In genomic region chr6:13609353-13610140, GRCm38 (mm10) we compare ENCODE assay signal across 20 mouse cellular contexts. TPM values are rescaled to one million over a fixed set of nuclear protein-coding genes. Genes with fewer than 3 reads are reported as not detected.
DNase-seq lines count a peak whose midpoint lies in the region; ATAC-seq and TF ChIP-seq lines count a peak whose summit lies in the region.
"Had no signal": no experiment of that assay in that cellular context is flagged by ENCODE, and none has a peak within 500 bp of the region (broad histone marks: within the 10 kb centered on the region; RNA-seq: fewer than 3 reads in every experiment).

No protein-coding gene starts in this region.

- no peaks in the 10 kb centered on the region for H3K9me3 ChIP-seq in hindbrain, embryonic 10.5 days
- H3K9me3 ChIP-seq in hindbrain, embryonic 12.5 days (replicated peaks) = no peaks in the 10 kb centered on the region
- H3K9me3 ChIP-seq in midbrain, embryonic 10.5 days (replicated peaks) = no peaks in the 10 kb centered on the region
- no peaks in the 10 kb centered on the region for H3K9me3 ChIP-seq in midbrain, embryonic 11.5 days (ENCODE audit: control insufficient read depth, low read length)
- H3K9me3 ChIP-seq: embryonic facial prominence, embryonic 13.5 days had no signal

- H3K4me1 ChIP-seq in hindbrain, embryonic 10.5 days (replicated peaks) = peaks cover 22% of the 10 kb centered on the region
- peaks cover 10% of the 10 kb centered on the region for H3K4me1 ChIP-seq in hindbrain, embryonic 12.5 days
- peaks cover 36% of the 10 kb centered on the region for H3K4me1 ChIP-seq in midbrain, embryonic 10.5 days
- H3K4me1 ChIP-seq in midbrain, embryonic 11.5 days (ENCODE audit: control insufficient read depth, insufficient read depth, low read length) = peaks cover 14% of the 10 kb centered on the region

- peak overlapping the region; percentile 50 for H3K27ac ChIP-seq in hindbrain, embryonic 10.5 days
- no peak overlapping the region for H3K27ac ChIP-seq in hindbrain, embryonic 12.5 days
- peak overlapping the region; percentile 49 for H3K27ac ChIP-seq in midbrain, embryonic 10.5 days (replicated peaks)
- H3K27ac ChIP-seq in midbrain, embryonic 11.5 days (ENCODE audit: low read depth, low read length) = no peak overlapping the region
- no peak overlapping the region for H3K27ac ChIP-seq in left cerebral cortex, adult 2 months
- H3K27ac ChIP-seq: embryonic facial prominence, embryonic 13.5 days; gastrocnemius, adult 2 months; macrophage had no signal

- no peak overlapping the region for H3K4me3 ChIP-seq in hindbrain, embryonic 10.5 days
- no peak overlapping the region for H3K4me3 ChIP-seq in hindbrain, embryonic 12.5 days
- no peak overlapping the region for H3K4me3 ChIP-seq in midbrain, embryonic 10.5 days
- no peak overlapping the region for H3K4me3 ChIP-seq in midbrain, embryonic 11.5 days (ENCODE audit: low read depth, low read length)
- no peak overlapping the region for H3K4me3 ChIP-seq in left cerebral cortex, adult 2 months
- H3K4me3 ChIP-seq: embryonic facial prominence, embryonic 13.5 days; gastrocnemius, adult 2 months had no signal

- H3K27me3 ChIP-seq in hindbrain, embryonic 10.5 days (ENCODE audit: insufficient read depth, poor library complexity, severe bottlenecking) = no peaks in the 10 kb centered on the region
- no peaks in the 10 kb centered on the region for H3K27me3 ChIP-seq in hindbrain, embryonic 12.5 days
- H3K27me3 ChIP-seq in midbrain, embryonic 10.5 days (ENCODE audit: low read depth, poor library complexity, severe bottlenecking) = no peaks in the 10 kb centered on the region
- no peaks in the 10 kb centered on the region for H3K27me3 ChIP-seq in midbrain, embryonic 11.5 days (ENCODE audit: control insufficient read depth, insufficient read depth, low read length)
- H3K27me3 ChIP-seq: embryonic facial prominence, embryonic 13.5 days had no signal

- no peak for ATAC-seq in hindbrain, embryonic 12.5 days (ENCODE audit: low FRiP score)
- no peak for ATAC-seq in midbrain, embryonic 11.5 days (ENCODE audit: low FRiP score)
- ATAC-seq in megakaryocyte progenitor cell, adult 5-6 weeks (replicated peaks; ENCODE audit: poor library complexity) = peak; percentile 26
- ATAC-seq: forebrain, embryonic 16.5 days; midbrain, embryonic 16.5 days had no signal

- no peak overlapping the region for H3K9ac ChIP-seq in hindbrain, embryonic 12.5 days
- H3K9ac ChIP-seq in midbrain, embryonic 11.5 days (ENCODE audit: low read length) = no peak overlapping the region
- H3K9ac ChIP-seq: embryonic facial prominence, embryonic 13.5 days; lung, embryonic 14.5 days had no signal

- no peak overlapping the region for H3K4me2 ChIP-seq in hindbrain, embryonic 12.5 days (replicated peaks)
- H3K4me2 ChIP-seq in midbrain, embryonic 11.5 days = no peak overlapping the region
- H3K4me2 ChIP-seq: embryonic facial prominence, embryonic 13.5 days; lung, embryonic 14.5 days had no signal

- intact Hi-C loops in left cerebral cortex, adult 2 months (cut with DNase I) = loop anchor here (5.0 kb wide), 2 partner anchors 162 to 228 kb away; partner anchors contain the start of gene Gpr85

- no peak for DNase-seq in hindbrain, embryonic 10.5 days (ENCODE audit: low spot score)
- DNase-seq in midbrain, embryonic 10.5 days (ENCODE audit: low spot score) = peak; percentile 25
- no peak for DNase-seq in midbrain, embryonic 11.5 days (ENCODE audit: low spot score, missing footprints)
- peak; percentile 63 for DNase-seq in R1 (ENCODE audit: low read depth, low spot score)
- no peak for DNase-seq in cerebellum, postnatal 25 days
- no peak for DNase-seq in left cerebral cortex, adult 2 months (ENCODE audit: extremely low spot score in 1 of 2, low spot score in 2 of 2)
- DNase-seq: adrenal gland, adult 8-10 months; cerebellum, postnatal 10 days; gastrocnemius, adult 2 months; heart, adult 18-20 months; layer of hippocampus, postnatal 36 days; left cerebral cortex, postnatal 4 days; lung, embryonic 14.5 days; right cerebral cortex, postnatal 25 days had no signal

- TF ChIP-seq CTCF in left cerebral cortex, adult 2 months (IDR thresholded peaks at IDR 0.05) = no peak

- WGBS in hindbrain, embryonic 10.5 days = 43% methylated on average over 5 of the region's 5 CpGs
- WGBS in hindbrain, embryonic 12.5 days = 41% methylated on average over 5 of the region's 5 CpGs
- WGBS in midbrain, embryonic 10.5 days = 26% methylated on average over 5 of the region's 5 CpGs
- WGBS in midbrain, embryonic 11.5 days = 31% methylated on average over 5 of the region's 5 CpGs

- H3K36me3 ChIP-seq in hindbrain, embryonic 10.5 days = 0 out of 2 replicates have a peak, but pooled peaks cover 7% of the 10 kb centered on the region
- no peaks in the 10 kb centered on the region for H3K36me3 ChIP-seq in hindbrain, embryonic 12.5 days
- H3K36me3 ChIP-seq in midbrain, embryonic 10.5 days = peaks cover 6% of the 10 kb centered on the region; the same call in 1 of the 2 replicates
- no peaks in the 10 kb centered on the region for H3K36me3 ChIP-seq in midbrain, embryonic 11.5 days (ENCODE audit: control insufficient read depth, insufficient read depth, low read length)
- H3K36me3 ChIP-seq: embryonic facial prominence, embryonic 13.5 days had no signal

RNA-seq across cellular contexts. Expression of gene Tmem168, which starts 1.6 kb away (rescaled TPM):
- 29.8 and 32.7 TPM in 2 replicates for polyA plus RNA-seq in hindbrain, embryonic 10.5 days (2016; fragmentation: Nextera tagmentation; extraction: Ambion mirVana)
- 34.0 and 39.4 TPM in 2 replicates for polyA plus RNA-seq in hindbrain, embryonic 12.5 days (2016; fragmentation: Nextera tagmentation; extraction: Ambion mirVana)
- 31.9 and 35.0 TPM in 2 replicates for polyA plus RNA-seq in midbrain, embryonic 10.5 days (2016; fragmentation: Nextera tagmentation; extraction: Ambion mirVana)
- 37.2 and 40.4 TPM in 2 replicates for polyA plus RNA-seq in midbrain, embryonic 11.5 days (2014; fragmentation: Nextera tagmentation; extraction: Ambion mirVana)
- total RNA-seq in megakaryocyte progenitor cell, adult 5-6 weeks (2015) = 23.3 and 25.8 TPM in 2 replicates
- total RNA-seq in megakaryocyte progenitor cell, adult 5-6 weeks (2017) = 28.7 and 30.1 TPM in 2 replicates
- total RNA-seq in left cerebral cortex, adult 2 months (2021) = 10 to 100 TPM; 14.3 to 14.9 TPM

Comparison
In these comparisons a context has a peak if more than half of its experiments do, and no peak if none do; other contexts are left out.
1. DNase-seq: peak in midbrain, embryonic 10.5 days (single experiment) and R1 (single experiment); none in hindbrain, embryonic 10.5 days (single experiment), midbrain, embryonic 11.5 days (single experiment), cerebellum, postnatal 25 days (0 of 2) and left cerebral cortex, adult 2 months (0 of 2).
2. H3K27ac ChIP-seq: peak in hindbrain, embryonic 10.5 days (single experiment) and midbrain, embryonic 10.5 days (single experiment); none in hindbrain, embryonic 12.5 days (single experiment), midbrain, embryonic 11.5 days (single experiment) and left cerebral cortex, adult 2 months (single experiment).